Mouse (Mus musculus): ENCODE results near the gene Fgfr2. TPM values are rescaled to one million over a fixed set of nuclear protein-coding genes. Genes with fewer than 3 reads are reported as not detected.

The Fgfr2 gene
- polyA plus RNA-seq, 1 experiment, result 14.8 TPM

DNA sequence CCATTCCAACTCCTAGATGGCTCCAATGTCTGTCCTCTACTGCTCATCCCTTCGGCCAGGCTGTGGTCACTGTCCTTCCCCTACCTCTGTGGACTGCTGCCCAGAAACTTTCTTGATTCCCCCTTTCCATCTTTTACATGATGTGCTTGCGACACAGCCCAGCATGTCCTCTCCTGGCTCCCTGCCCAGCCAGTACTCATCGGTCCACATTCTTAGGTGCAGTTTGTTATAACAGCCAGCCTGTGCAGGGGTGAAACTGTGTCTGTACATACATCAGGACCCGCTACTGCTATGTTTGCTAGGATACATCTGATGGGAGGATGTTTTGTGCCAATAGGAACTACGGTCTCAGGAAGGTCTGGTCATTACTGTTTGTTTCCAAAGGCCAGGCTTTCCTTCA, 2949.2 kb downstream of the Fgfr2 start:
- WGBS, result 69% methylated on average over 5 of the region's 5 CpGs
- DNase-seq, result no peak
- Histone ChIP-seq H3K27me3 (replicated peaks; ENCODE audit: control insufficient read depth, insufficient read depth, low read length) (no peaks in the 10 kb centered on the region), H3K4me3 (ENCODE audit: insufficient read depth, low read depth, low read length) (no peak overlapping the region), H3K4me1 (ENCODE audit: control insufficient read depth, insufficient read depth, low read length) (no peaks in the 10 kb centered on the region), H3K36me3 (ENCODE audit: control insufficient read depth, insufficient read depth, low read length) (no peaks in the 10 kb centered on the region; the same call in 1 of the 2 replicates), H3K27ac (ENCODE audit: insufficient read depth, low read depth, low read length) (no peak overlapping the region)
- TF ChIP-seq POLR2A (IDR thresholded peaks at IDR 0.05; ENCODE audit: low read depth, low read length) (no peak), CTCF (conservative IDR thresholded peaks at IDR 0.05; ENCODE audit: insufficient read depth, insufficient read length, low read depth, low read length) (no peak)

GRCm38 (mm10) chr7:130170144-130170543, 2953.0 kb downstream of the Fgfr2 start:
- Histone ChIP-seq H3K36me3 (ENCODE audit: control insufficient read depth, insufficient read depth, low read length) (no peaks in the 10 kb centered on the region; the same call in 1 of the 2 replicates), H3K4me3 (ENCODE audit: insufficient read depth, low read depth, low read length) (no peak overlapping the region), H3K4me1 (ENCODE audit: control insufficient read depth, insufficient read depth, low read length) (no peaks in the 10 kb centered on the region), H3K27me3 (replicated peaks; ENCODE audit: control insufficient read depth, insufficient read depth, low read length) (no peaks in the 10 kb centered on the region), H3K27ac (ENCODE audit: insufficient read depth, low read depth, low read length) (no peak overlapping the region)
- DNase-seq, result no peak
- WGBS, result 71% methylated on average over 8 of the region's 8 CpGs
- no peak for TF ChIP-seq CTCF (conservative IDR thresholded peaks at IDR 0.05; ENCODE audit: insufficient read depth, insufficient read length, low read depth, low read length)
- no peak for TF ChIP-seq POLR2A (IDR thresholded peaks at IDR 0.05; ENCODE audit: low read depth, low read length)

GRCm38 (mm10) chr7:130168296-130168695, 2954.9 kb downstream of the Fgfr2 start:
- Histone ChIP-seq H3K4me3 (ENCODE audit: insufficient read depth, low read depth, low read length) (no peak overlapping the region), H3K36me3 (ENCODE audit: control insufficient read depth, insufficient read depth, low read length) (no peaks in the 10 kb centered on the region; the same call in 1 of the 2 replicates), H3K27ac (ENCODE audit: insufficient read depth, low read depth, low read length) (no peak overlapping the region), H3K27me3 (replicated peaks; ENCODE audit: control insufficient read depth, insufficient read depth, low read length) (no peaks in the 10 kb centered on the region), H3K4me1 (ENCODE audit: control insufficient read depth, insufficient read depth, low read length) (no peaks in the 10 kb centered on the region)
- TF ChIP-seq POLR2A (IDR thresholded peaks at IDR 0.05; ENCODE audit: low read depth, low read length), result no peak
- no peak for TF ChIP-seq CTCF (conservative IDR thresholded peaks at IDR 0.05; ENCODE audit: insufficient read depth, insufficient read length, low read depth, low read length)
- 85% methylated on average over 12 of the region's 12 CpGs for WGBS
- DNase-seq, result no peak

- 74% methylated on average over 5 of the region's 5 CpGs for WGBS
- H3K36me3 ChIP-seq (ENCODE audit: control insufficient read depth, insufficient read depth, low read length), result no peaks in the 10 kb centered on the region; the same call in 1 of the 2 replicates
These were observed 2955.9 kb downstream of the Fgfr2 start for GRCm38 (mm10) chr7:130167261-130167660.

DNA sequence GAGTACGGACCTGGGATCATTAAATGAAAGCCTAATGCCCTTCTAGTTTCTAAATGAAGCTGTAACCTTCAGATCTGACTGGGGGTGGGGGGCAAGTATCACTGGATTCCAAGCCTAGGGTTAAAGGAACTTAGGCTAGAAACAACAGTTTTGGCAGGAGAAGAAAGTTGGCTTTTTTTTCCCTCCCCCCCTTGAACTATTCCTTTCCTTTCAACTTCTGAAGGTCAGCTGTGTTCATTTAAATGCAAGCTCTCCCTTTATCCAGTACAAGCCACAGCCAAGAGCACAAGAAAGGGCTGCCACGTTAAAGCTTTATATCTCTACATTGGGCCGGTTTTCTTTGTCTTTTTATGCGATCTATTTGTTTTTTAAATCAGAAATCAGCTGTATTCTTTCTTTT, 2957.0 kb downstream of the Fgfr2 start:
- Histone ChIP-seq H3K4me1 (ENCODE audit: control insufficient read depth, insufficient read depth, low read length) (no peaks in the 10 kb centered on the region), H3K4me3 (ENCODE audit: insufficient read depth, low read depth, low read length) (no peak overlapping the region), H3K27me3 (replicated peaks; ENCODE audit: control insufficient read depth, insufficient read depth, low read length) (no peaks in the 10 kb centered on the region), H3K27ac (ENCODE audit: insufficient read depth, low read depth, low read length) (0 out of 2 replicates have a peak overlapping the region, but pooled peaks have one; percentile 21), H3K36me3 (ENCODE audit: control insufficient read depth, insufficient read depth, low read length) (no peaks in the 10 kb centered on the region)
- no peak for TF ChIP-seq POLR2A (IDR thresholded peaks at IDR 0.05; ENCODE audit: low read depth, low read length)
- TF ChIP-seq CTCF (conservative IDR thresholded peaks at IDR 0.05; ENCODE audit: insufficient read depth, insufficient read length, low read depth, low read length), result no peak
- peak; percentile 16 for DNase-seq
- WGBS, result 69% methylated on average over 4 of the region's 4 CpGs

More at GRCm38 (mm10) chr7:130167261-130167660, 2955.9 kb downstream of the Fgfr2 start:
- DNase-seq, result no peak
- no peak for TF ChIP-seq CTCF (conservative IDR thresholded peaks at IDR 0.05; ENCODE audit: insufficient read depth, insufficient read length, low read depth, low read length)
- TF ChIP-seq POLR2A (IDR thresholded peaks at IDR 0.05; ENCODE audit: low read depth, low read length), result no peak
- no peaks in the 10 kb centered on the region for H3K27me3 ChIP-seq (replicated peaks; ENCODE audit: control insufficient read depth, insufficient read depth, low read length)
- no peak overlapping the region for H3K4me3 ChIP-seq (ENCODE audit: insufficient read depth, low read depth, low read length)
- H3K4me1 ChIP-seq (ENCODE audit: control insufficient read depth, insufficient read depth, low read length), result no peaks in the 10 kb centered on the region
- H3K27ac ChIP-seq (ENCODE audit: insufficient read depth, low read depth, low read length), result no peak overlapping the region

- Histone ChIP-seq H3K4me1 (ENCODE audit: control insufficient read depth, insufficient read depth, low read length) (no peaks in the 10 kb centered on the region), H3K4me3 (ENCODE audit: insufficient read depth, low read depth, low read length) (no peak overlapping the region), H3K27me3 (replicated peaks; ENCODE audit: control insufficient read depth, insufficient read depth, low read length) (no peaks in the 10 kb centered on the region), H3K36me3 (ENCODE audit: control insufficient read depth, insufficient read depth, low read length) (no peaks in the 10 kb centered on the region), H3K27ac (ENCODE audit: insufficient read depth, low read depth, low read length) (no peak overlapping the region)
- no peak for TF ChIP-seq CTCF (conservative IDR thresholded peaks at IDR 0.05; ENCODE audit: insufficient read depth, insufficient read length, low read depth, low read length)
- no peak for TF ChIP-seq POLR2A (IDR thresholded peaks at IDR 0.05; ENCODE audit: low read depth, low read length)
- DNase-seq, result no peak
- 90% methylated on average over 3 of the region's 3 CpGs for WGBS
These were observed 2957.7 kb downstream of the Fgfr2 start for GRCm38 (mm10) chr7:130165408-130165807.

- no peaks in the 10 kb centered on the region for H3K27me3 ChIP-seq (replicated peaks; ENCODE audit: control insufficient read depth, insufficient read depth, low read length)
- no peak for DNase-seq
- H3K36me3 ChIP-seq (ENCODE audit: control insufficient read depth, insufficient read depth, low read length), result no peaks in the 10 kb centered on the region
- H3K4me3 ChIP-seq (ENCODE audit: insufficient read depth, low read depth, low read length), result no peak overlapping the region
- TF ChIP-seq POLR2A (IDR thresholded peaks at IDR 0.05; ENCODE audit: low read depth, low read length) (no peak), CTCF (conservative IDR thresholded peaks at IDR 0.05; ENCODE audit: insufficient read depth, insufficient read length, low read depth, low read length) (no peak)
- no peaks in the 10 kb centered on the region for H3K4me1 ChIP-seq (ENCODE audit: control insufficient read depth, insufficient read depth, low read length)
- no peak overlapping the region for H3K27ac ChIP-seq (ENCODE audit: insufficient read depth, low read depth, low read length)
- WGBS, result 68% methylated on average over 6 of the region's 6 CpGs
These were observed 2960.4 kb downstream of the Fgfr2 start for GRCm38 (mm10) chr7:130162718-130163117.

Data from kidney, adult 2 months (tissue).